Mouse (Mus musculus) layer of hippocampus, adult 2 months (tissue): ENCODE measurements around the gene Cpxm1. TPM values are rescaled to one million over a fixed set of nuclear protein-coding genes. Genes with fewer than 3 reads are reported as not detected.

Experiments
- DNase-seq, 2 experiments: peaks; one replicate each; pipeline ENCODE4 v3.0.0; 2022; ENCODE audit warnings: low spot score in 2 of 2
- H3K27ac ChIP-seq: fragments of 200-600 bp; 2 replicates; pipeline ENCODE4 v1.8.1; 2022
- H3K4me3 ChIP-seq: fragments of 200-600 bp; 2 replicates; pipeline ENCODE4 v1.8.1; 2022; ENCODE audit warnings: mild to moderate bottlenecking
- CTCF ChIP-seq: fragments of 200-600 bp; conservative IDR thresholded peaks from 2 replicates; pipeline ENCODE4 v1.8.1; 2022; ENCODE audit warnings: antibody characterized with exemption, mild to moderate bottlenecking, moderate library complexity
- total RNA-seq, 2 experiments: library from RNA; stranded (reverse); gene quantifications; 2 replicates each; pipeline ENCODE4 v1.2.3; 2021

The Cpxm1 gene
- total RNA-seq, 2 experiments from 2014 or later, result 6.6 to 7.5 TPM

- Histone ChIP-seq H3K27ac (peak overlapping the region; percentile 39; the same call in 1 of the 2 replicates), H3K4me3 (no peak overlapping the region)
- TF ChIP-seq CTCF, result no peak
- peak; percentile 47 to 54 for DNase-seq
These were observed 45.5 kb downstream of the Cpxm1 start for GRCm38 (mm10) chr2:130351758-130352339.

- H3K4me3 ChIP-seq, result no peak overlapping the region
- TF ChIP-seq CTCF, result no peak
These were observed 47.0 kb downstream of the Cpxm1 start for GRCm38 (mm10) chr2:130350376-130350775.

GRCm38 (mm10) chr2:130341220-130341580 is 56.2 kb downstream of the Cpxm1 start:
- Histone ChIP-seq H3K4me3 (no peak overlapping the region), H3K27ac (no peak overlapping the region)
- DNase-seq, result no peak
- no peak for TF ChIP-seq CTCF

More at GRCm38 (mm10) chr2:130350376-130350775, 47.0 kb downstream of the Cpxm1 start:
- H3K27ac ChIP-seq, result no peak overlapping the region
- no peak for DNase-seq

Other genes starting within 250 kb of the Cpxm1 start
- gene Snrpb, start 218.2 kb downstream of the Cpxm1 start, total RNA-seq, result 100 to 1,000 TPM; 111 to 112 TPM
- gene Tmc2, start 202.4 kb downstream of the Cpxm1 start, total RNA-seq, result under 1 TPM in 1 of 2 experiments, not detected in 1; 0.13 TPM
- 100 to 1,000 TPM; 146 to 167 TPM for gene Nop56, start 123.1 kb downstream of the Cpxm1 start, total RNA-seq
- gene Idh3b, start 113.0 kb downstream of the Cpxm1 start, total RNA-seq, result 100 to 1,000 TPM; 314 to 335 TPM
- gene Ebf4, start 102.4 kb downstream of the Cpxm1 start, total RNA-seq, result 10 to 100 TPM; 11.3 to 11.8 TPM
- not detected for gene Gm28372, start 7.7 kb upstream of the Cpxm1 start, total RNA-seq
- not detected for gene 1700020A23Rik, start 7.7 kb upstream of the Cpxm1 start, total RNA-seq
- gene Tmem239, start 8.9 kb upstream of the Cpxm1 start, total RNA-seq, result not detected
- 100 to 1,000 TPM in 1 of 2 experiments, 10 to 100 TPM in 1; 91.3 to 104 TPM for gene Vps16, start 26.8 kb upstream of the Cpxm1 start, total RNA-seq
- 10 to 100 TPM; 23.0 to 27.3 TPM for gene Pced1a, start 27.1 kb upstream of the Cpxm1 start, total RNA-seq
- 100 to 1,000 TPM; 326 to 341 TPM for gene Ptpra, start 52.7 kb upstream of the Cpxm1 start, total RNA-seq
- gene Mrps26, start 166.2 kb upstream of the Cpxm1 start, total RNA-seq, result 10 to 100 TPM; 82.5 to 86.7 TPM
- gene Oxt, start 178.6 kb upstream of the Cpxm1 start, total RNA-seq, result not detected
- gene Avp, start 185.0 kb upstream of the Cpxm1 start, total RNA-seq, result 1 to 10 TPM; 2.1 to 2.6 TPM
- 1 to 10 TPM; 8.8 to 8.9 TPM for gene Fastkd5, start 232.5 kb upstream of the Cpxm1 start, total RNA-seq
- gene Ubox5, start 232.5 kb upstream of the Cpxm1 start, total RNA-seq, result 10 to 100 TPM; 11.0 to 11.7 TPM
- 100 to 1,000 TPM; 185 to 196 TPM for gene Lzts3, start 245.2 kb upstream of the Cpxm1 start, total RNA-seq